Mouse (Mus musculus) heart, embryonic 11.5 days (tissue): ENCODE data around the gene Tead1. TPM values are rescaled to one million over a fixed set of nuclear protein-coding genes. Genes with fewer than 3 reads are reported as not detected.

Experiments
- ATAC-seq: fragments of 200-750 bp; cut with Nextera tagmentation; replicated peaks from 2 replicates; pipeline ENCODE4 v1.8.0; 2017; ENCODE audit warnings: moderate library complexity; ENCODE audit not compliant: insufficient number of reproducible peaks, low FRiP score, low TSS enrichment
- H3K27ac ChIP-seq: fragments of 300-500 bp; sonication (generic); 2 replicates; pipeline ENCODE4 v1.5.1; 2014; ENCODE audit warnings: mild to moderate bottlenecking, low read depth, low read length
- H3K27me3 ChIP-seq: fragments of 300-500 bp; sonication (generic); 2 replicates; pipeline ENCODE4 v1.6.1; 2014; ENCODE audit warnings: mild to moderate bottlenecking, low read length, mixed read lengths; ENCODE audit not compliant: control insufficient read depth, insufficient read depth
- H3K36me3 ChIP-seq: fragments of 300-500 bp; sonication (generic); 2 replicates; pipeline ENCODE4 v1.6.1; 2014; ENCODE audit warnings: mild to moderate bottlenecking, low read length, moderate library complexity, mixed read lengths; ENCODE audit not compliant: control insufficient read depth, insufficient read depth
- H3K4me1 ChIP-seq: fragments of 300-500 bp; sonication (generic); 2 replicates; pipeline ENCODE4 v1.6.1; 2014; ENCODE audit warnings: low read length; ENCODE audit not compliant: control insufficient read depth, insufficient read depth
- H3K4me2 ChIP-seq: fragments of 300-500 bp; sonication (generic); 2 replicates; pipeline ENCODE4 v1.6.1; 2014; ENCODE audit warnings: mild to moderate bottlenecking, moderate library complexity
- H3K4me3 ChIP-seq: fragments of 300-500 bp; sonication (generic); 2 replicates; pipeline ENCODE4 v1.5.1; 2014; ENCODE audit warnings: low read depth, low read length
- H3K9ac ChIP-seq: fragments of 300-500 bp; sonication (generic); 2 replicates; pipeline ENCODE4 v1.6.1; 2014; ENCODE audit warnings: mild to moderate bottlenecking, low read depth, low read length, moderate library complexity
- H3K9me3 ChIP-seq: fragments of 300-500 bp; sonication (generic); replicated peaks from 2 replicates; pipeline ENCODE4 v1.6.1; 2016; ENCODE audit warnings: low read length; ENCODE audit not compliant: control insufficient read depth
- WGBS: fragments of 180-500 bp; shearing (Covaris S2); extraction: QIAGEN DNeasy Blood & Tissue Kit; methylation state at CpG from one replicate; pipeline ENCODE4 v1.1.7; 2014; ENCODE audit not compliant: insufficient replicate concordance; 5-methylcytosine and 5-hydroxymethylcytosine counted together
- polyA plus RNA-seq: library from polyadenylated mRNA; unstranded; fragments of >200 nt; fragmentation: Nextera tagmentation; extraction: Ambion mirVana; gene quantifications from 2 replicates; pipeline ENCODE4 v1.2.1, GENCODE M21; 2014

The Tead1 gene
- polyA plus RNA-seq, 1 experiment from 2014 or later: 35.5 TPM

- Histone ChIP-seq H3K36me3 (no peaks in the 10 kb centered on the region), H3K27me3 (no peaks in the 10 kb centered on the region), H3K4me3 (no peak overlapping the region), H3K4me1 (peaks cover 73% of the 10 kb centered on the region), H3K4me2 (no peak overlapping the region), H3K9me3 (no peaks in the 10 kb centered on the region), H3K27ac (peak overlapping the region; percentile 43; the same call in 1 of the 2 replicates), H3K9ac (peak overlapping the region; percentile 44; the same call in 1 of the 2 replicates)
- ATAC-seq: no peak
- WGBS: 79% methylated on average over 2 of the region's 2 CpGs
Measured at GRCm38 (mm10) chr7:112762870-112763269, 83.8 kb downstream of the Tead1 start.

GRCm38 (mm10) chr7:112763513-112763912 is 84.4 kb downstream of the Tead1 start:
- Histone ChIP-seq H3K27ac (no peak overlapping the region), H3K4me1 (peaks cover 66% of the 10 kb centered on the region), H3K27me3 (no peaks in the 10 kb centered on the region), H3K36me3 (no peaks in the 10 kb centered on the region), H3K4me2 (no peak overlapping the region), H3K4me3 (no peak overlapping the region), H3K9ac (no peak overlapping the region), H3K9me3 (no peaks in the 10 kb centered on the region)
- no peak for ATAC-seq
- 39% methylated on average over 3 of the region's 3 CpGs for WGBS

GRCm38 (mm10) chr7:112764921-112765320 is 85.8 kb downstream of the Tead1 start:
- 79% methylated on average over 4 of the region's 4 CpGs for WGBS
- H3K4me1 ChIP-seq: peaks cover 60% of the 10 kb centered on the region
- ATAC-seq: no peak

GRCm38 (mm10) chr7:112769866-112770265 is 90.7 kb downstream of the Tead1 start:
- Histone ChIP-seq H3K4me1 (peaks cover 63% of the 10 kb centered on the region), H3K9me3 (no peaks in the 10 kb centered on the region), H3K27me3 (no peaks in the 10 kb centered on the region), H3K36me3 (no peaks in the 10 kb centered on the region), H3K9ac (no peak overlapping the region), H3K27ac (0 out of 2 replicates have a peak overlapping the region, but pooled peaks have one; percentile 4), H3K4me2 (no peak overlapping the region), H3K4me3 (no peak overlapping the region)
- no peak for ATAC-seq
- WGBS: 76% methylated on average over 2 of the region's 2 CpGs

More at GRCm38 (mm10) chr7:112764921-112765320, 85.8 kb downstream of the Tead1 start:
- Histone ChIP-seq H3K4me3 (no peak overlapping the region), H3K27ac (no peak overlapping the region), H3K27me3 (no peaks in the 10 kb centered on the region), H3K9me3 (no peaks in the 10 kb centered on the region), H3K4me2 (no peak overlapping the region), H3K36me3 (no peaks in the 10 kb centered on the region), H3K9ac (no peak overlapping the region)

GRCm38 (mm10) chr7:112771461-112771860 is 92.3 kb downstream of the Tead1 start:
- H3K27me3 ChIP-seq: no peaks in the 10 kb centered on the region
- H3K4me2 ChIP-seq: no peak overlapping the region
- H3K27ac ChIP-seq: no peak overlapping the region
- no peak overlapping the region for H3K9ac ChIP-seq
- ATAC-seq: no peak
- 68% methylated on average over 6 of the region's 6 CpGs for WGBS
- H3K36me3 ChIP-seq: no peaks in the 10 kb centered on the region
- peaks cover 75% of the 10 kb centered on the region for H3K4me1 ChIP-seq
- H3K4me3 ChIP-seq: no peak overlapping the region
- H3K9me3 ChIP-seq: no peaks in the 10 kb centered on the region

GRCm38 (mm10) chr7:112772777-112773176 is 93.7 kb downstream of the Tead1 start:
- H3K27me3 ChIP-seq: no peaks in the 10 kb centered on the region
- ATAC-seq: no peak
- H3K9me3 ChIP-seq: no peaks in the 10 kb centered on the region
- H3K4me1 ChIP-seq: peaks cover 79% of the 10 kb centered on the region
- H3K4me2 ChIP-seq: no peak overlapping the region
- H3K9ac ChIP-seq: 0 out of 2 replicates have a peak overlapping the region, but pooled peaks have one; percentile 10
- 12% methylated on average over 6 of the region's 6 CpGs for WGBS
- no peak overlapping the region for H3K4me3 ChIP-seq
- peak overlapping the region; percentile 41; the same call in 1 of the 2 replicates for H3K27ac ChIP-seq
- no peaks in the 10 kb centered on the region for H3K36me3 ChIP-seq

GRCm38 (mm10) chr7:112773601-112774000 is 94.5 kb downstream of the Tead1 start:
- Histone ChIP-seq H3K36me3 (no peaks in the 10 kb centered on the region), H3K4me1 (peaks cover 83% of the 10 kb centered on the region), H3K4me3 (no peak overlapping the region), H3K9me3 (no peaks in the 10 kb centered on the region), H3K27me3 (no peaks in the 10 kb centered on the region), H3K4me2 (no peak overlapping the region), H3K27ac (no peak overlapping the region), H3K9ac (no peak overlapping the region)
- ATAC-seq: no peak
- 82% methylated on average over 4 of the region's 4 CpGs for WGBS

GRCm38 (mm10) chr7:112775816-112776215 is 96.7 kb downstream of the Tead1 start:
- H3K4me3 ChIP-seq: no peak overlapping the region
- ATAC-seq: no peak
- no peaks in the 10 kb centered on the region for H3K27me3 ChIP-seq
- H3K36me3 ChIP-seq: no peaks in the 10 kb centered on the region
- H3K9ac ChIP-seq: no peak overlapping the region
- 42% methylated on average over 5 of the region's 5 CpGs for WGBS
- peaks cover 84% of the 10 kb centered on the region for H3K4me1 ChIP-seq
- no peak overlapping the region for H3K4me2 ChIP-seq
- peak overlapping the region; percentile 2; the same call in 1 of the 2 replicates for H3K27ac ChIP-seq
- no peaks in the 10 kb centered on the region for H3K9me3 ChIP-seq

GRCm38 (mm10) chr7:112776670-112777069 is 97.6 kb downstream of the Tead1 start:
- 70% methylated on average over 5 of the region's 5 CpGs for WGBS
- no peak overlapping the region for H3K4me3 ChIP-seq
- H3K36me3 ChIP-seq: no peaks in the 10 kb centered on the region
- H3K4me2 ChIP-seq: no peak overlapping the region
- H3K27ac ChIP-seq: no peak overlapping the region
- no peaks in the 10 kb centered on the region for H3K27me3 ChIP-seq
- peaks cover 81% of the 10 kb centered on the region for H3K4me1 ChIP-seq
- no peak for ATAC-seq
- H3K9ac ChIP-seq: no peak overlapping the region
- no peaks in the 10 kb centered on the region for H3K9me3 ChIP-seq
